In genomic region chr4:119917502-119917901, GRCm38 (mm10) we compare ENCODE assay signal across 10 mouse cellular contexts.
DNase-seq lines count a peak whose midpoint lies in the region; ATAC-seq and TF ChIP-seq lines count a peak whose summit lies in the region.
"Had no signal": no experiment of that assay in that cellular context is flagged by ENCODE, and none has a peak within 500 bp of the region (broad histone marks: within the 10 kb centered on the region; RNA-seq: fewer than 3 reads in every experiment).

No protein-coding gene starts in this region.

- H3K4me3 ChIP-seq in MEL (ENCODE audit: control insufficient read depth in 1 of 2, insufficient read depth in 1 of 2, low read depth in 2 of 2, low read length in 2 of 2): no peak overlapping the region
- no peak overlapping the region for H3K4me3 ChIP-seq in lung, postnatal 0 days (ENCODE audit: low read depth, low read length)
- H3K4me3 ChIP-seq in intestine, embryonic 15.5 days (replicated peaks): no peak overlapping the region
- H3K4me3 ChIP-seq: erythroblast, embryonic 14.5 days; limb, embryonic 12.5 days had no signal

- no peaks in the 10 kb centered on the region for H3K9me3 ChIP-seq in MEL (replicated peaks; ENCODE audit: insufficient read depth, low read length)
- H3K9me3 ChIP-seq in lung, postnatal 0 days (ENCODE audit: low read length): no peaks in the 10 kb centered on the region
- H3K9me3 ChIP-seq in intestine, embryonic 15.5 days: no peaks in the 10 kb centered on the region
- H3K9me3 ChIP-seq: limb, embryonic 12.5 days had no signal

- TF ChIP-seq RAD21 in MEL (IDR thresholded peaks at IDR 0.05; ENCODE audit: low read depth, low read length): peak; percentile 10

- peak; percentile 45 for DNase-seq in adrenal gland, postnatal 10 days
- no peak for DNase-seq in adrenal gland, adult 18-20 months (ENCODE audit: low spot score in 2 of 2)
- peak; percentile 55 for DNase-seq in layer of hippocampus, adult 11-12 months (ENCODE audit: low spot score)
- no peak for DNase-seq in layer of hippocampus, postnatal 14 days (ENCODE audit: low spot score in 2 of 2)
- DNase-seq in MEL (ENCODE audit: low read depth, low spot score): peak; percentile 2
- no peak for DNase-seq in lung, postnatal 0 days (ENCODE audit: low spot score)

- ATAC-seq in lung, postnatal 0 days: no peak
- no peak for ATAC-seq in intestine, embryonic 15.5 days
- ATAC-seq in erythroblast, adult 5-6 weeks (replicated peaks; ENCODE audit: low FRiP score, poor library complexity, severe bottlenecking): no peak

- TF ChIP-seq POLR2A in MEL (IDR thresholded peaks at IDR 0.05; ENCODE audit: control insufficient read depth in 1 of 2, insufficient read depth in 1 of 2, low read depth in 1 of 2, low read length in 2 of 2, poor library complexity in 1 of 2): no peak

- no peaks in the 10 kb centered on the region for H3K36me3 ChIP-seq in MEL (ENCODE audit: control insufficient read depth in 1 of 2, insufficient read depth in 2 of 2, low read length in 2 of 2)
- H3K36me3 ChIP-seq in lung, postnatal 0 days (ENCODE audit: insufficient read depth, low read length): no peaks in the 10 kb centered on the region
- no peaks in the 10 kb centered on the region for H3K36me3 ChIP-seq in intestine, embryonic 15.5 days
- H3K36me3 ChIP-seq: limb, embryonic 12.5 days had no signal

- H3K9ac ChIP-seq in MEL (ENCODE audit: control insufficient read depth, low read depth, low read length, poor library complexity, severe bottlenecking): no peak overlapping the region
- no peak overlapping the region for H3K9ac ChIP-seq in lung, postnatal 0 days (replicated peaks; ENCODE audit: low read depth)
- no peak overlapping the region for H3K9ac ChIP-seq in intestine, embryonic 15.5 days
- H3K9ac ChIP-seq: limb, embryonic 12.5 days had no signal

- TF ChIP-seq CTCF in MEL (IDR thresholded peaks at IDR 0.05 in 2 of 3, conservative IDR thresholded peaks at IDR 0.05 in 1 of 3; ENCODE audit: control insufficient read depth in 1 of 3, insufficient read depth in 1 of 3, low read depth in 2 of 3, low read length in 3 of 3, poor library complexity in 1 of 3, severe bottlenecking in 1 of 3): peak in 2 of 3 experiments; percentile 3 to 18; a peak in 1 of 6 replicates
- TF ChIP-seq CTCF in lung, postnatal 0 days (IDR thresholded peaks at IDR 0.05): peak; percentile 78

- no peak for TF ChIP-seq EP300 in MEL (IDR thresholded peaks at IDR 0.05; ENCODE audit: low read depth in 1 of 2, low read length in 2 of 2)
- TF ChIP-seq EP300 in lung, postnatal 0 days (IDR thresholded peaks at IDR 0.05): no peak

- WGBS in lung, postnatal 0 days: 71% methylated on average over 7 of the region's 7 CpGs
- WGBS in intestine, embryonic 15.5 days: 75% methylated on average over 7 of the region's 7 CpGs

- H3K79me2 ChIP-seq in MEL (ENCODE audit: control insufficient read depth, insufficient read depth, low read length, poor library complexity): no peaks in the 10 kb centered on the region

- no peaks in the 10 kb centered on the region for H3K27me3 ChIP-seq in MEL (ENCODE audit: control insufficient read depth in 1 of 2, insufficient read depth in 2 of 2, low read length in 2 of 2)
- H3K27me3 ChIP-seq in lung, postnatal 0 days (replicated peaks; ENCODE audit: insufficient read depth, low read length): no peaks in the 10 kb centered on the region
- H3K27me3 ChIP-seq in intestine, embryonic 15.5 days (replicated peaks): no peaks in the 10 kb centered on the region
- H3K27me3 ChIP-seq: limb, embryonic 12.5 days had no signal

- H3K4me2 ChIP-seq in lung, postnatal 0 days (replicated peaks; ENCODE audit: low read depth, low read length): no peak overlapping the region
- H3K4me2 ChIP-seq in intestine, embryonic 15.5 days (replicated peaks): no peak overlapping the region
- H3K4me2 ChIP-seq: limb, embryonic 12.5 days had no signal

- H3K27ac ChIP-seq in MEL (ENCODE audit: control insufficient read depth, low read depth, low read length): no peak overlapping the region
- H3K27ac ChIP-seq in lung, postnatal 0 days (ENCODE audit: low read length): no peak overlapping the region
- no peak overlapping the region for H3K27ac ChIP-seq in intestine, embryonic 15.5 days
- H3K27ac ChIP-seq: limb, embryonic 12.5 days had no signal

- H3K4me1 ChIP-seq in MEL (ENCODE audit: control insufficient read depth in 1 of 2, insufficient read depth in 2 of 2, low read length in 2 of 2): no peaks in the 10 kb centered on the region
- H3K4me1 ChIP-seq in lung, postnatal 0 days (ENCODE audit: insufficient read depth, low read depth, low read length): no peaks in the 10 kb centered on the region
- H3K4me1 ChIP-seq in intestine, embryonic 15.5 days (replicated peaks): no peaks in the 10 kb centered on the region
- H3K4me1 ChIP-seq: limb, embryonic 12.5 days had no signal

TF ChIP-seq in MEL, 35 proteins besides CTCF, POLR2A, EP300 and RAD21:
- no peak for TF ChIP-seq MAFK (IDR thresholded peaks at IDR 0.05; ENCODE audit: borderline replicate concordance, low read depth, low read length)
- no peak for TF ChIP-seq ELF1 (IDR thresholded peaks at IDR 0.05; ENCODE audit: low read depth, low read length)
- TF ChIP-seq SMC3 (IDR thresholded peaks at IDR 0.05; ENCODE audit: low read depth, low read length): no peak
- TF ChIP-seq NRF1 (IDR thresholded peaks at IDR 0.05; ENCODE audit: insufficient read depth, low read depth, low read length, poor library complexity, severe bottlenecking): no peak
- no peak for TF ChIP-seq GATA1 (IDR thresholded peaks at IDR 0.05; ENCODE audit: low read depth, low read length)
- no peak for TF ChIP-seq ZNF384 (IDR thresholded peaks at IDR 0.05; ENCODE audit: low read depth, low read length)
- no peak for TF ChIP-seq POLR2AphosphoS5 (IDR thresholded peaks at IDR 0.05; ENCODE audit: borderline replicate concordance, low read depth, low read length)
- TF ChIP-seq POLR2AphosphoS2 (IDR thresholded peaks at IDR 0.05; ENCODE audit: low read length): no peak
- no peak for TF ChIP-seq ZKSCAN1 (IDR thresholded peaks at IDR 0.05; ENCODE audit: low read depth, low read length)
- TF ChIP-seq CHD2 (IDR thresholded peaks at IDR 0.05; ENCODE audit: low read length): no peak
TF ChIP-seq in MEL: peak in this region for 0.

Comparison
In these comparisons a context has a peak if more than half of its experiments do, and no peak if none do; other contexts are left out.
1. DNase-seq: peak in adrenal gland, postnatal 10 days (single experiment), layer of hippocampus, adult 11-12 months (single experiment) and MEL (single experiment); none in adrenal gland, adult 18-20 months (0 of 2), layer of hippocampus, postnatal 14 days (0 of 2) and lung, postnatal 0 days (single experiment).